Mouse (Mus musculus): ENCODE measurements around the gene Nkain1. TPM values are rescaled to one million over a fixed set of nuclear protein-coding genes. Genes with fewer than 3 reads are reported as not detected.

Nkain1 gene
- polyA plus RNA-seq, 1 experiment, result 36.9 TPM

GRCm38 (mm10) chr4:130563820-130564219 is 10.2 kb downstream of the Nkain1 start:
- no peak for TF ChIP-seq MAX (IDR thresholded peaks at IDR 0.05)
- H3K36me3 ChIP-seq (ENCODE audit: control insufficient read depth, insufficient read depth), result no peaks in the 10 kb centered on the region
- no peaks in the 10 kb centered on the region for H3K27me3 ChIP-seq (ENCODE audit: control insufficient read depth, insufficient read depth, insufficient read length)
- H3ac ChIP-seq (ENCODE audit: control insufficient read depth, insufficient read length, low read depth), result no peak overlapping the region
- peaks cover 8% of the 10 kb centered on the region for H3K79me3 ChIP-seq (ENCODE audit: low read depth)
- H3K79me2 ChIP-seq (ENCODE audit: control insufficient read depth, insufficient read depth), result peaks cover 28% of the 10 kb centered on the region
- no peak overlapping the region for H3K4me3 ChIP-seq (ENCODE audit: insufficient read depth, poor library complexity, severe bottlenecking)

GRCm38 (mm10) chr4:130563260-130563756 is 10.7 kb downstream of the Nkain1 start:
- H3ac ChIP-seq (ENCODE audit: control insufficient read depth, insufficient read length, low read depth), result no peak overlapping the region
- TF ChIP-seq CEBPB (IDR thresholded peaks at IDR 0.05; ENCODE audit: low read depth) (no peak), USF1 (IDR thresholded peaks at IDR 0.05; ENCODE audit: low read depth) (no peak), CTCF (IDR thresholded peaks at IDR 0.05; ENCODE audit: control insufficient read depth, insufficient read depth, insufficient read length) (no peak), MAX (IDR thresholded peaks at IDR 0.05) (no peak), FOSL1 (IDR thresholded peaks at IDR 0.05; ENCODE audit: insufficient read depth, low read length, poor library complexity, severe bottlenecking) (no peak), MYOD1 (IDR thresholded peaks at IDR 0.05; ENCODE audit: control insufficient read depth, insufficient read length, low read depth) (no peak), MYOG (IDR thresholded peaks at IDR 0.05; ENCODE audit: control insufficient read depth, extremely low read depth, insufficient read length) (no peak)
- H3K79me2 ChIP-seq (ENCODE audit: control insufficient read depth, insufficient read depth), result peaks cover 23% of the 10 kb centered on the region

GRCm38 (mm10) chr4:130560576-130561310 is 13.2 kb downstream of the Nkain1 start:
- Histone ChIP-seq H3K79me2 (ENCODE audit: control insufficient read depth, insufficient read depth) (no peaks in the 10 kb centered on the region), H3K79me3 (ENCODE audit: low read depth) (no peaks in the 10 kb centered on the region), H3K27me3 (ENCODE audit: control insufficient read depth, insufficient read depth, insufficient read length) (no peaks in the 10 kb centered on the region), H3K4me3 (ENCODE audit: insufficient read depth, poor library complexity, severe bottlenecking) (no peak overlapping the region), H3K36me3 (ENCODE audit: control insufficient read depth, insufficient read depth) (no peaks in the 10 kb centered on the region), H3ac (ENCODE audit: control insufficient read depth, insufficient read length, low read depth) (no peak overlapping the region)
- TF ChIP-seq CTCF (IDR thresholded peaks at IDR 0.05; ENCODE audit: control insufficient read depth, insufficient read depth, insufficient read length), result no peak
- TF ChIP-seq MAX (IDR thresholded peaks at IDR 0.05), result no peak
- no peak for TF ChIP-seq USF1 (IDR thresholded peaks at IDR 0.05; ENCODE audit: low read depth)
- TF ChIP-seq FOSL1 (IDR thresholded peaks at IDR 0.05; ENCODE audit: insufficient read depth, low read length, poor library complexity, severe bottlenecking), result no peak
- no peak for TF ChIP-seq MYOG (IDR thresholded peaks at IDR 0.05; ENCODE audit: control insufficient read depth, extremely low read depth, insufficient read length)
- TF ChIP-seq CEBPB (IDR thresholded peaks at IDR 0.05; ENCODE audit: low read depth), result no peak
- TF ChIP-seq MYOD1 (IDR thresholded peaks at IDR 0.05; ENCODE audit: control insufficient read depth, insufficient read length, low read depth), result no peak

More at GRCm38 (mm10) chr4:130563260-130563756, 10.7 kb downstream of the Nkain1 start:
- Histone ChIP-seq H3K36me3 (ENCODE audit: control insufficient read depth, insufficient read depth) (no peaks in the 10 kb centered on the region), H3K27me3 (ENCODE audit: control insufficient read depth, insufficient read depth, insufficient read length) (no peaks in the 10 kb centered on the region), H3K4me3 (ENCODE audit: insufficient read depth, poor library complexity, severe bottlenecking) (no peak overlapping the region), H3K79me3 (ENCODE audit: low read depth) (peaks cover 8% of the 10 kb centered on the region)

GRCm38 (mm10) chr4:130559220-130559619 is 14.8 kb downstream of the Nkain1 start:
- no peaks in the 10 kb centered on the region for H3K27me3 ChIP-seq (ENCODE audit: control insufficient read depth, insufficient read depth, insufficient read length)
- H3K36me3 ChIP-seq (ENCODE audit: control insufficient read depth, insufficient read depth), result no peaks in the 10 kb centered on the region
- H3K79me2 ChIP-seq (ENCODE audit: control insufficient read depth, insufficient read depth), result no peaks in the 10 kb centered on the region
- H3K79me3 ChIP-seq (ENCODE audit: low read depth), result no peaks in the 10 kb centered on the region
- no peak for TF ChIP-seq USF1 (IDR thresholded peaks at IDR 0.05; ENCODE audit: low read depth)
- no peak for TF ChIP-seq MYOG (IDR thresholded peaks at IDR 0.05; ENCODE audit: control insufficient read depth, extremely low read depth, insufficient read length)
- TF ChIP-seq CEBPB (IDR thresholded peaks at IDR 0.05; ENCODE audit: low read depth), result no peak
- no peak for TF ChIP-seq CTCF (IDR thresholded peaks at IDR 0.05; ENCODE audit: control insufficient read depth, insufficient read depth, insufficient read length)
- TF ChIP-seq FOSL1 (IDR thresholded peaks at IDR 0.05; ENCODE audit: insufficient read depth, low read length, poor library complexity, severe bottlenecking), result no peak
- TF ChIP-seq MAX (IDR thresholded peaks at IDR 0.05), result no peak
- TF ChIP-seq MYOD1 (IDR thresholded peaks at IDR 0.05; ENCODE audit: control insufficient read depth, insufficient read length, low read depth), result no peak
- no peak overlapping the region for H3ac ChIP-seq (ENCODE audit: control insufficient read depth, insufficient read length, low read depth)
- no peak overlapping the region for H3K4me3 ChIP-seq (ENCODE audit: insufficient read depth, poor library complexity, severe bottlenecking)

- H3ac ChIP-seq (ENCODE audit: control insufficient read depth, insufficient read length, low read depth), result no peak overlapping the region
- no peaks in the 10 kb centered on the region for H3K79me3 ChIP-seq (ENCODE audit: low read depth)
- H3K27me3 ChIP-seq (ENCODE audit: control insufficient read depth, insufficient read depth, insufficient read length), result no peaks in the 10 kb centered on the region
- no peaks in the 10 kb centered on the region for H3K79me2 ChIP-seq (ENCODE audit: control insufficient read depth, insufficient read depth)
- H3K4me3 ChIP-seq (ENCODE audit: insufficient read depth, poor library complexity, severe bottlenecking), result no peak overlapping the region
- H3K36me3 ChIP-seq (ENCODE audit: control insufficient read depth, insufficient read depth), result no peaks in the 10 kb centered on the region
- no peak for TF ChIP-seq MAX (IDR thresholded peaks at IDR 0.05)
- no peak for TF ChIP-seq CEBPB (IDR thresholded peaks at IDR 0.05; ENCODE audit: low read depth)
- TF ChIP-seq CTCF (IDR thresholded peaks at IDR 0.05; ENCODE audit: control insufficient read depth, insufficient read depth, insufficient read length), result no peak
- TF ChIP-seq MYOD1 (IDR thresholded peaks at IDR 0.05; ENCODE audit: control insufficient read depth, insufficient read length, low read depth), result no peak
- TF ChIP-seq MYOG (IDR thresholded peaks at IDR 0.05; ENCODE audit: control insufficient read depth, extremely low read depth, insufficient read length), result no peak
- no peak for TF ChIP-seq FOSL1 (IDR thresholded peaks at IDR 0.05; ENCODE audit: insufficient read depth, low read length, poor library complexity, severe bottlenecking)
- TF ChIP-seq USF1 (IDR thresholded peaks at IDR 0.05; ENCODE audit: low read depth), result no peak
Observed at GRCm38 (mm10) chr4:130557852-130558251, 16.1 kb downstream of the Nkain1 start.

- Histone ChIP-seq H3K4me3 (ENCODE audit: insufficient read depth, poor library complexity, severe bottlenecking) (no peak overlapping the region), H3ac (ENCODE audit: control insufficient read depth, insufficient read length, low read depth) (no peak overlapping the region)
- no peak for TF ChIP-seq MAX (IDR thresholded peaks at IDR 0.05)
- no peak for TF ChIP-seq USF1 (IDR thresholded peaks at IDR 0.05; ENCODE audit: low read depth)
- TF ChIP-seq CTCF (IDR thresholded peaks at IDR 0.05; ENCODE audit: control insufficient read depth, insufficient read depth, insufficient read length), result no peak
- TF ChIP-seq CEBPB (IDR thresholded peaks at IDR 0.05; ENCODE audit: low read depth), result no peak
- TF ChIP-seq MYOG (IDR thresholded peaks at IDR 0.05; ENCODE audit: control insufficient read depth, extremely low read depth, insufficient read length), result no peak
- no peak for TF ChIP-seq FOSL1 (IDR thresholded peaks at IDR 0.05; ENCODE audit: insufficient read depth, low read length, poor library complexity, severe bottlenecking)
- TF ChIP-seq MYOD1 (IDR thresholded peaks at IDR 0.05; ENCODE audit: control insufficient read depth, insufficient read length, low read depth), result no peak
Observed at GRCm38 (mm10) chr4:130556992-130557391, 17.0 kb downstream of the Nkain1 start.

More at GRCm38 (mm10) chr4:130556992-130557391, 17.0 kb downstream of the Nkain1 start:
- no peaks in the 10 kb centered on the region for H3K36me3 ChIP-seq (ENCODE audit: control insufficient read depth, insufficient read depth)
- no peaks in the 10 kb centered on the region for H3K79me3 ChIP-seq (ENCODE audit: low read depth)
- H3K27me3 ChIP-seq (ENCODE audit: control insufficient read depth, insufficient read depth, insufficient read length), result no peaks in the 10 kb centered on the region
- H3K79me2 ChIP-seq (ENCODE audit: control insufficient read depth, insufficient read depth), result no peaks in the 10 kb centered on the region
